Mouse (Mus musculus) forebrain, embryonic 14.5 days (tissue): ENCODE data around the gene Zfr. TPM values are rescaled to one million over a fixed set of nuclear protein-coding genes. Genes with fewer than 3 reads are reported as not detected.
A peak's percentile ranks its signal among the peaks of the same experiment; 100 is the strongest.
"Not testable (repeated sequence)": the region's sequence is repeated elsewhere in the genome, so short reads cannot be mapped to it uniquely, and the experiment has no call there.

Experiments used
- ATAC-seq: fragments of 200-750 bp; cut with Nextera tagmentation; 2 replicates; pipeline ENCODE4 v1.8.0; 2017; ENCODE audit warnings: mild to moderate bottlenecking, moderate library complexity
- DNase-seq: peaks from one replicate; pipeline ENCODE4 v3.0.0-alpha.2; 2015; ENCODE audit warnings: low spot score
- H3K27ac ChIP-seq: fragments of 300-500 bp; sonication (generic); 2 replicates; pipeline ENCODE4 v1.5.1; 2014; ENCODE audit warnings: low read depth, mild to moderate bottlenecking, control low read depth, low read length, moderate library complexity
- H3K27me3 ChIP-seq: fragments of 300-500 bp; sonication (generic); replicated peaks from 2 replicates; pipeline ENCODE4 v1.6.1; 2014; ENCODE audit warnings: low read length, control low read depth, mixed read lengths; ENCODE audit not compliant: control insufficient read depth, insufficient read depth
- H3K36me3 ChIP-seq: fragments of 300-500 bp; sonication (generic); 2 replicates; pipeline ENCODE4 v1.6.1; 2014; ENCODE audit warnings: low read length, control low read depth; ENCODE audit not compliant: control insufficient read depth, insufficient read depth
- H3K4me1 ChIP-seq: fragments of 300-500 bp; sonication (generic); 2 replicates; pipeline ENCODE4 v1.6.1; 2014; ENCODE audit warnings: antibody characterized with exemption, low read length, control low read depth; ENCODE audit not compliant: control insufficient read depth, insufficient read depth
- H3K4me2 ChIP-seq: fragments of 300-500 bp; sonication (generic); 2 replicates; pipeline ENCODE4 v1.6.1; 2014; ENCODE audit warnings: mild to moderate bottlenecking, control low read depth, low read length
- H3K4me3 ChIP-seq: fragments of 300-500 bp; sonication (generic); 2 replicates; pipeline ENCODE4 v1.5.1; 2014; ENCODE audit warnings: low read depth, low read length, control low read depth
- H3K9ac ChIP-seq: fragments of 300-500 bp; sonication (generic); 2 replicates; pipeline ENCODE4 v1.6.1; 2014; ENCODE audit warnings: mild to moderate bottlenecking, low read length, control low read depth, moderate library complexity
- H3K9me3 ChIP-seq: fragments of 300-500 bp; sonication (generic); replicated peaks from 2 replicates; pipeline ENCODE4 v1.6.1; 2016; ENCODE audit warnings: low read length, control low read depth, mixed read lengths; ENCODE audit not compliant: control insufficient read depth
- WGBS: fragments of 180-500 bp; shearing (Covaris S2); extraction: QIAGEN DNeasy Blood & Tissue Kit; methylation state at CpG from one replicate; pipeline ENCODE4 v1.1.7; 2014; 5-methylcytosine and 5-hydroxymethylcytosine counted together
- polyA plus RNA-seq: library from polyadenylated mRNA; unstranded; fragments of >200 nt; fragmentation: Nextera tagmentation; extraction: Ambion mirVana; gene quantifications from 2 replicates; pipeline ENCODE4 v1.2.1, GENCODE M21; 2014

Gene Zfr
- polyA plus RNA-seq, 1 experiment from 2014 or later, result 169 TPM

GRCm38 (mm10) chr15:12097344-12097743 is 20.3 kb upstream of the Zfr start:
- Histone ChIP-seq H3K4me2 (no peak overlapping the region), H3K4me1 (peaks cover 3% of the 10 kb centered on the region; the same call in 1 of the 2 replicates), H3K27me3 (no peaks in the 10 kb centered on the region), H3K9ac (no peak overlapping the region), H3K9me3 (no peaks in the 10 kb centered on the region; the same call in 1 of the 2 replicates), H3K27ac (no peak overlapping the region), H3K4me3 (no peak overlapping the region), H3K36me3 (no peaks in the 10 kb centered on the region)
- DNase-seq, result no peak
- no peak for ATAC-seq
- 93% methylated on average over 5 of the region's 5 CpGs for WGBS

- Histone ChIP-seq H3K4me1 (no peaks in the 10 kb centered on the region), H3K9ac (no peak overlapping the region), H3K9me3 (no peaks in the 10 kb centered on the region; the same call in 1 of the 2 replicates), H3K27ac (no peak overlapping the region), H3K4me2 (no peak overlapping the region), H3K36me3 (no peaks in the 10 kb centered on the region), H3K27me3 (no peaks in the 10 kb centered on the region), H3K4me3 (no peak overlapping the region)
- no peak for ATAC-seq
- WGBS, result 78% methylated on average over 5 of the region's 5 CpGs
- no peak for DNase-seq
These were observed 16.7 kb upstream of the Zfr start for GRCm38 (mm10) chr15:12100912-12101311.

- H3K4me3 ChIP-seq, result no peak overlapping the region
- 69% methylated on average over 3 of the region's 3 CpGs for WGBS
- no peak for ATAC-seq
These were observed 13.9 kb upstream of the Zfr start for GRCm38 (mm10) chr15:12103763-12104162.

GRCm38 (mm10) chr15:12104827-12105226 is 12.8 kb upstream of the Zfr start:
- WGBS, result 86% methylated on average over 2 of the region's 2 CpGs
- Histone ChIP-seq H3K9me3 (no peaks in the 10 kb centered on the region), H3K36me3 (no peaks in the 10 kb centered on the region), H3K27ac (no peak overlapping the region), H3K9ac (no peak overlapping the region), H3K4me2 (no peak overlapping the region), H3K27me3 (no peaks in the 10 kb centered on the region), H3K4me1 (no peaks in the 10 kb centered on the region), H3K4me3 (no peak overlapping the region)
- no peak for DNase-seq
- ATAC-seq, result no peak

More at GRCm38 (mm10) chr15:12103763-12104162, 13.9 kb upstream of the Zfr start:
- no peak for DNase-seq
- Histone ChIP-seq H3K27me3 (no peaks in the 10 kb centered on the region), H3K4me2 (no peak overlapping the region), H3K9ac (no peak overlapping the region), H3K9me3 (no peaks in the 10 kb centered on the region), H3K27ac (no peak overlapping the region), H3K36me3 (no peaks in the 10 kb centered on the region), H3K4me1 (no peaks in the 10 kb centered on the region)

- H3K9me3 ChIP-seq, result no peaks in the 10 kb centered on the region
- 87% methylated on average over 12 of the region's 12 CpGs for WGBS
- DNase-seq (peak; percentile 32), ATAC-seq (peak; percentile 23; the same call in 1 of the 2 replicates)
- no peaks in the 10 kb centered on the region for H3K4me1 ChIP-seq
- no peaks in the 10 kb centered on the region for H3K27me3 ChIP-seq
- H3K4me3 ChIP-seq, result no peak overlapping the region
- H3K4me2 ChIP-seq, result no peak overlapping the region
- H3K27ac ChIP-seq, result no peak overlapping the region
- no peaks in the 10 kb centered on the region for H3K36me3 ChIP-seq
- no peak overlapping the region for H3K9ac ChIP-seq
These were observed 11.2 kb upstream of the Zfr start for GRCm38 (mm10) chr15:12106430-12106829.

GRCm38 (mm10) chr15:12108200-12108599 is 9.4 kb upstream of the Zfr start:
- H3K4me2 ChIP-seq, result no peak overlapping the region
- no peaks in the 10 kb centered on the region for H3K4me1 ChIP-seq
- H3K36me3 ChIP-seq, result no peaks in the 10 kb centered on the region
- ATAC-seq (no peak), DNase-seq (no peak)
- no peaks in the 10 kb centered on the region for H3K9me3 ChIP-seq
- H3K27ac ChIP-seq, result no peak overlapping the region
- no peak overlapping the region for H3K9ac ChIP-seq
- no peak overlapping the region for H3K4me3 ChIP-seq
- WGBS, result 83% methylated on average over 4 of the region's 4 CpGs
- H3K27me3 ChIP-seq, result no peaks in the 10 kb centered on the region

- H3K27ac ChIP-seq, H3K9me3 ChIP-seq, DNase-seq, ATAC-seq, H3K4me1 ChIP-seq, H3K9ac ChIP-seq, H3K36me3 ChIP-seq, H3K4me2 ChIP-seq, H3K27me3 ChIP-seq, H3K4me3 ChIP-seq: not testable (repeated sequence)
- 85% methylated on average over 3 of the region's 3 CpGs for WGBS
These were observed 8.7 kb upstream of the Zfr start for GRCm38 (mm10) chr15:12108922-12109321.

GRCm38 (mm10) chr15:12111232-12111631 is 6.4 kb upstream of the Zfr start:
- no peak overlapping the region for H3K4me3 ChIP-seq
- H3K4me1 ChIP-seq, result no peaks in the 10 kb centered on the region
- H3K4me2 ChIP-seq, result no peak overlapping the region
- no peak for DNase-seq
- no peaks in the 10 kb centered on the region for H3K27me3 ChIP-seq
- 81% methylated on average over 7 of the region's 7 CpGs for WGBS
- H3K9ac ChIP-seq, result no peak overlapping the region
- no peaks in the 10 kb centered on the region for H3K36me3 ChIP-seq
- no peaks in the 10 kb centered on the region for H3K9me3 ChIP-seq
- no peak overlapping the region for H3K27ac ChIP-seq
- no peak for ATAC-seq

GRCm38 (mm10) chr15:12113411-12113810 is 4.2 kb upstream of the Zfr start:
- 0 out of 2 replicates have a peak, but pooled peaks cover 3% of the 10 kb centered on the region for H3K4me1 ChIP-seq
- no peaks in the 10 kb centered on the region for H3K36me3 ChIP-seq
- 63% methylated on average over 2 of the region's 2 CpGs for WGBS
- no peaks in the 10 kb centered on the region for H3K27me3 ChIP-seq
- H3K9ac ChIP-seq, result no peak overlapping the region
- no peak overlapping the region for H3K4me3 ChIP-seq
- H3K4me2 ChIP-seq, result no peak overlapping the region
- ATAC-seq, result no peak
- peak; percentile 52 for DNase-seq
- H3K9me3 ChIP-seq, result no peaks in the 10 kb centered on the region
- H3K27ac ChIP-seq, result no peak overlapping the region
